Mouse (Mus musculus) G1E (cell line): ENCODE measurements at regions not wholly inside any gene's neighbourhood (a gene's known extent, or its start where the extent isn't known, plus 50 kb on each side); places are given as distances from the start of the nearest gene placed in this dataset.

Experiments
- CTCF ChIP-seq: IDR thresholded peaks from 2 replicates; pipeline ENCODE4 v1.5.1; 2012; ENCODE audit warnings: low read depth, low read length, inconsistent platforms, mixed read lengths
- GATA1 ChIP-seq: IDR thresholded peaks from 2 replicates; pipeline ENCODE4 v1.6.1; 2012; ENCODE audit warnings: borderline replicate concordance, low read length, inconsistent platforms, mixed read lengths
- POLR2AphosphoS5 ChIP-seq: IDR thresholded peaks from 2 replicates; pipeline ENCODE4 v1.6.1; 2012; ENCODE audit warnings: low read depth, low read length, inconsistent platforms; ENCODE audit not compliant: insufficient replicate concordance

DNA sequence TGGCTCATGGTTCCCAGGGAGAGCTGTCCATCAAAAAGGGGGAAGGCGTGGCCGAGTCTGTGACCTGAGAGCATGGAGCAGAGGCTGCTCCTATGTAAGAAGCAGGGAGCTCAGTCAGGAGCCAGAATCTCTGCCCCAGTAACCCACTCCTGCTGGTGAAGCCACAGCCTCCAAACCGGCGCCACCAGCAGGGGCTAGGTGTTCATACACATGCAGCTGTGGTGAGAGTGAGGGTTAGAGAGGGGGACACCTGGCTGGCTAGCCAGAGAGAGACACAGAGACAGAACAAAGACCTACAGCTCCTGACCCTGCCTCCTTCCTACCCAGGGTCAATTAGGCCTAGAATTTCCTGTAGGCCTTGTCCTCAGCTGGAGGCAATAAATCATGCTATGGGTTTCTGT lies 80.7 kb upstream of the Foxo1 start:
- TF ChIP-seq CTCF (no peak), POLR2AphosphoS5 (no peak), GATA1 (no peak)
